8 mouse cellular contexts compared by ENCODE assay signal in genomic region chr2:120027950-120028331, GRCm38 (mm10). TPM values are rescaled to one million over a fixed set of nuclear protein-coding genes. Genes with fewer than 3 reads are reported as not detected.
DNase-seq lines count a peak whose midpoint lies in the region; ATAC-seq and TF ChIP-seq lines count a peak whose summit lies in the region.

No protein-coding gene starts in this region.

- peaks cover 63% of the 10 kb centered on the region for H3K36me3 ChIP-seq in heart, embryonic 12.5 days
- peaks cover 51% of the 10 kb centered on the region for H3K36me3 ChIP-seq in E14TG2a.4 (ENCODE audit: insufficient read depth, low read length)
- H3K36me3 ChIP-seq in forebrain, embryonic 16.5 days (ENCODE audit: control insufficient read depth, insufficient read depth), result peaks cover 7% of the 10 kb centered on the region; the same call in 1 of the 2 replicates

- ATAC-seq in heart, embryonic 12.5 days (ENCODE audit: insufficient number of reproducible peaks, low FRiP score), result no peak
- ATAC-seq in forebrain, embryonic 16.5 days, result peak; percentile 12

- no peaks in the 10 kb centered on the region for H3K27me3 ChIP-seq in heart, embryonic 12.5 days (replicated peaks)
- H3K27me3 ChIP-seq in E14TG2a.4 (ENCODE audit: insufficient read depth, low read length), result no peaks in the 10 kb centered on the region
- H3K27me3 ChIP-seq in forebrain, embryonic 16.5 days (replicated peaks; ENCODE audit: control insufficient read depth, insufficient read depth, low read length), result no peaks in the 10 kb centered on the region

- peak overlapping the region; percentile 89 for H3K27ac ChIP-seq in heart, embryonic 12.5 days (ENCODE audit: poor library complexity, severe bottlenecking)
- peak overlapping the region; percentile 88 for H3K27ac ChIP-seq in forebrain, embryonic 16.5 days (ENCODE audit: low read length)

- peak overlapping the region; percentile 89 for H3K9ac ChIP-seq in heart, embryonic 12.5 days
- H3K9ac ChIP-seq in forebrain, embryonic 16.5 days (replicated peaks; ENCODE audit: low read depth, low read length), result peak overlapping the region; percentile 95

- peak overlapping the region; percentile 77 for H3K4me2 ChIP-seq in heart, embryonic 12.5 days
- H3K4me2 ChIP-seq in forebrain, embryonic 16.5 days (ENCODE audit: low read length), result peak overlapping the region; percentile 84

- WGBS in heart, embryonic 12.5 days, result 42% methylated on average over 3 of the region's 3 CpGs
- 46% methylated on average over 3 of the region's 3 CpGs for WGBS in forebrain, embryonic 16.5 days

- no peaks in the 10 kb centered on the region for H3K9me3 ChIP-seq in heart, embryonic 12.5 days (replicated peaks)
- H3K9me3 ChIP-seq in E14TG2a.4 (ENCODE audit: low read length), result no peaks in the 10 kb centered on the region
- no peaks in the 10 kb centered on the region for H3K9me3 ChIP-seq in forebrain, embryonic 16.5 days (ENCODE audit: control insufficient read depth, low read length)

- no peak for TF ChIP-seq CTCF in E14TG2a.4 (conservative IDR thresholded peaks at IDR 0.05; ENCODE audit: low read length)

- no peak for DNase-seq in heart, postnatal 4 days
- DNase-seq in mesoderm, embryonic 11.5 days (ENCODE audit: low read depth, low spot score), result peak; percentile 52
- DNase-seq in spleen, postnatal 10 days (ENCODE audit: low spot score in 2 of 2), result no peak
- DNase-seq in frontal cortex, postnatal 25 days (ENCODE audit: low spot score in 2 of 2), result no peak
- no peak for DNase-seq in layer of hippocampus, adult 9-11 months

- H3K4me3 ChIP-seq in heart, embryonic 12.5 days, result peak overlapping the region; percentile 77
- peak overlapping the region; percentile 87 for H3K4me3 ChIP-seq in E14TG2a.4 (replicated peaks; ENCODE audit: low read length)
- H3K4me3 ChIP-seq in forebrain, embryonic 16.5 days (replicated peaks; ENCODE audit: low read length), result peak overlapping the region; percentile 84

- H3K4me1 ChIP-seq in heart, embryonic 12.5 days (replicated peaks), result peaks cover 25% of the 10 kb centered on the region
- peaks cover 44% of the 10 kb centered on the region for H3K4me1 ChIP-seq in E14TG2a.4 (replicated peaks; ENCODE audit: low read depth, low read length)
- H3K4me1 ChIP-seq in forebrain, embryonic 16.5 days (replicated peaks; ENCODE audit: control insufficient read depth, insufficient read depth, low read length), result peaks cover 13% of the 10 kb centered on the region

RNA-seq across cellular contexts. Expression of gene Gm28042, which starts 0.6 kb away (rescaled TPM):
- 2.3 and 3.2 TPM in 2 replicates for polyA plus RNA-seq in heart, embryonic 12.5 days (2016; fragmentation: Nextera tagmentation; extraction: Ambion mirVana)
- 1 to 10 TPM in 1 of 2 experiments, under 1 TPM in 1; 0.43 to 1.6 TPM for total RNA-seq in heart, postnatal 4 days (2021)
- polyA plus RNA-seq in forebrain, embryonic 16.5 days (2015; fragmentation: Nextera tagmentation; extraction: Ambion mirVana), result 4.6 and 7.2 TPM in 2 replicates

RNA-seq across cellular contexts. Expression of gene Jmjd7, which starts 0.7 kb away (rescaled TPM):
- 13.1 and 13.3 TPM in 2 replicates for polyA plus RNA-seq in heart, embryonic 12.5 days (2016; fragmentation: Nextera tagmentation; extraction: Ambion mirVana)
- 10 to 100 TPM; 12.2 to 13.6 TPM for total RNA-seq in heart, postnatal 4 days (2021)
- 16.2 and 17.4 TPM in 2 replicates for polyA plus RNA-seq in forebrain, embryonic 16.5 days (2015; fragmentation: Nextera tagmentation; extraction: Ambion mirVana)

RNA-seq across cellular contexts. Expression of gene Pla2g4b, which starts 5.3 kb away (rescaled TPM):
- 2.3 and 2.5 TPM in 2 replicates for polyA plus RNA-seq in heart, embryonic 12.5 days (2016; fragmentation: Nextera tagmentation; extraction: Ambion mirVana)
- total RNA-seq in heart, postnatal 4 days (2021), result 1 to 10 TPM; 1.9 to 4.0 TPM
- polyA plus RNA-seq in forebrain, embryonic 16.5 days (2015; fragmentation: Nextera tagmentation; extraction: Ambion mirVana), result 2.4 and 4.0 TPM in 2 replicates

RNA-seq across cellular contexts. Expression of gene Mapkbp1, which starts 55.4 kb away (rescaled TPM):
- 3.3 and 3.8 TPM in 2 replicates for polyA plus RNA-seq in heart, embryonic 12.5 days (2016; fragmentation: Nextera tagmentation; extraction: Ambion mirVana)
- total RNA-seq in heart, postnatal 4 days (2021), result 10 to 100 TPM; 12.6 to 13.6 TPM
- polyA plus RNA-seq in forebrain, embryonic 16.5 days (2015; fragmentation: Nextera tagmentation; extraction: Ambion mirVana), result 4.9 and 5.8 TPM in 2 replicates
